Mouse (Mus musculus) heart, embryonic 15.5 days (tissue): ENCODE data around the gene Tlr8. TPM values are rescaled to one million over a fixed set of nuclear protein-coding genes. Genes with fewer than 3 reads are reported as not detected.

Experiments
- ATAC-seq: fragments of 200-750 bp; cut with Nextera tagmentation; replicated peaks from 2 replicates; pipeline ENCODE4 v1.8.0; 2017; ENCODE audit warnings: low read depth, moderate TSS enrichment; ENCODE audit not compliant: insufficient number of reproducible peaks, insufficient read depth, low FRiP score
- H3K27ac ChIP-seq: fragments of 300-500 bp; sonication (generic); 2 replicates; pipeline ENCODE4 v1.5.1; 2015; ENCODE audit warnings: mild to moderate bottlenecking, inconsistent platforms
- H3K27me3 ChIP-seq: fragments of 300-500 bp; sonication (generic); 2 replicates; pipeline ENCODE4 v1.6.1; 2015; ENCODE audit warnings: inconsistent platforms
- H3K36me3 ChIP-seq: fragments of 300-500 bp; sonication (generic); 2 replicates; pipeline ENCODE4 v1.6.1; 2015; ENCODE audit warnings: mild to moderate bottlenecking, inconsistent platforms
- H3K4me1 ChIP-seq: fragments of 300-500 bp; sonication (generic); replicated peaks from 2 replicates; pipeline ENCODE4 v1.6.1; 2015; ENCODE audit warnings: inconsistent platforms
- H3K4me2 ChIP-seq: fragments of 300-500 bp; sonication (generic); 2 replicates; pipeline ENCODE4 v1.6.1; 2015; ENCODE audit warnings: inconsistent platforms, mild to moderate bottlenecking, moderate library complexity
- H3K4me3 ChIP-seq: fragments of 300-500 bp; sonication (generic); 2 replicates; pipeline ENCODE4 v1.5.1; 2015; ENCODE audit warnings: mild to moderate bottlenecking, inconsistent platforms
- H3K9ac ChIP-seq: fragments of 300-500 bp; sonication (generic); 2 replicates; pipeline ENCODE4 v1.6.1; 2015; ENCODE audit warnings: mild to moderate bottlenecking, inconsistent platforms
- H3K9me3 ChIP-seq: fragments of 300-500 bp; sonication (generic); replicated peaks from 2 replicates; pipeline ENCODE4 v1.6.1; 2016; ENCODE audit warnings: inconsistent platforms
- WGBS: fragments of 180-500 bp; shearing (Covaris S2); methylation state at CpG from one replicate; pipeline ENCODE4 v1.1.7; 2015; ENCODE audit warnings: mixed read lengths; 5-methylcytosine and 5-hydroxymethylcytosine counted together
- polyA plus RNA-seq: library from polyadenylated mRNA; unstranded; fragments of >200 nt; fragmentation: Nextera tagmentation; extraction: Ambion mirVana; gene quantifications from 2 replicates; pipeline ENCODE4 v1.2.1, GENCODE M21; 2015

Gene Tlr8
- polyA plus RNA-seq, 1 experiment from 2014 or later, result 0.26 TPM

GRCm38 (mm10) chrX:167227138-167227537 lies 37.0 kb downstream of the Tlr8 start:
- Histone ChIP-seq H3K36me3 (no peaks in the 10 kb centered on the region), H3K9me3 (no peaks in the 10 kb centered on the region), H3K9ac (no peak overlapping the region), H3K4me3 (no peak overlapping the region), H3K27ac (no peak overlapping the region), H3K4me2 (no peak overlapping the region), H3K4me1 (no peaks in the 10 kb centered on the region), H3K27me3 (no peaks in the 10 kb centered on the region)
- ATAC-seq, result no peak
- WGBS, result 69% methylated on average over 7 of the region's 7 CpGs

GRCm38 (mm10) chrX:167226570-167226969 lies 37.6 kb downstream of the Tlr8 start:
- Histone ChIP-seq H3K9ac (no peak overlapping the region), H3K4me1 (no peaks in the 10 kb centered on the region), H3K27ac (no peak overlapping the region), H3K36me3 (no peaks in the 10 kb centered on the region), H3K4me2 (no peak overlapping the region), H3K27me3 (no peaks in the 10 kb centered on the region), H3K4me3 (no peak overlapping the region), H3K9me3 (no peaks in the 10 kb centered on the region)
- WGBS, result 82% methylated on average over 5 of the region's 5 CpGs
- ATAC-seq, result no peak

GRCm38 (mm10) chrX:167212707-167213106 lies 51.4 kb downstream of the Tlr8 start:
- H3K27me3 ChIP-seq, result no peaks in the 10 kb centered on the region
- ATAC-seq, result no peak
- H3K4me3 ChIP-seq, result no peak overlapping the region
- no peaks in the 10 kb centered on the region for H3K9me3 ChIP-seq
- peak overlapping the region; percentile 45 for H3K27ac ChIP-seq
- peaks cover 2% of the 10 kb centered on the region for H3K4me1 ChIP-seq
- peak overlapping the region; percentile 37 for H3K4me2 ChIP-seq
- H3K9ac ChIP-seq, result no peak overlapping the region
- WGBS, result 27% methylated on average over 8 of the region's 8 CpGs
- no peaks in the 10 kb centered on the region for H3K36me3 ChIP-seq

- H3K9me3 ChIP-seq, result no peaks in the 10 kb centered on the region
- H3K36me3 ChIP-seq, result 0 out of 2 replicates have a peak, but pooled peaks cover 3% of the 10 kb centered on the region
- H3K9ac ChIP-seq, result no peak overlapping the region
- no peak for ATAC-seq
- 48% methylated on average over 9 of the region's 9 CpGs for WGBS
- H3K4me3 ChIP-seq, result no peak overlapping the region
- peak overlapping the region; percentile 45 for H3K27ac ChIP-seq
- peaks cover 2% of the 10 kb centered on the region for H3K4me1 ChIP-seq
- H3K27me3 ChIP-seq, result no peaks in the 10 kb centered on the region
- H3K4me2 ChIP-seq, result peak overlapping the region; percentile 37; the same call in 1 of the 2 replicates
These were observed 52.1 kb downstream of the Tlr8 start for GRCm38 (mm10) chrX:167211871-167212555.

GRCm38 (mm10) chrX:167210319-167210728 lies 53.8 kb downstream of the Tlr8 start:
- ATAC-seq, result no peak
- no peaks in the 10 kb centered on the region for H3K27me3 ChIP-seq
- no peaks in the 10 kb centered on the region for H3K9me3 ChIP-seq
- peak overlapping the region; percentile 91 for H3K27ac ChIP-seq
- 0 out of 2 replicates have a peak, but pooled peaks cover 3% of the 10 kb centered on the region for H3K36me3 ChIP-seq
- WGBS, result 24% methylated on average over 6 of the region's 6 CpGs
- peak overlapping the region; percentile 62 for H3K4me3 ChIP-seq
- H3K4me2 ChIP-seq, result peak overlapping the region; percentile 61
- no peak overlapping the region for H3K9ac ChIP-seq
- H3K4me1 ChIP-seq, result peaks cover 2% of the 10 kb centered on the region

- Histone ChIP-seq H3K4me2 (peak overlapping the region; percentile 61), H3K9me3 (no peaks in the 10 kb centered on the region), H3K27ac (peak overlapping the region; percentile 91), H3K4me1 (peaks cover 2% of the 10 kb centered on the region), H3K27me3 (no peaks in the 10 kb centered on the region), H3K36me3 (0 out of 2 replicates have a peak, but pooled peaks cover 3% of the 10 kb centered on the region), H3K9ac (peak overlapping the region; percentile 40; the same call in 1 of the 2 replicates), H3K4me3 (peak overlapping the region; percentile 62)
- ATAC-seq, result no peak
- WGBS, result 52% methylated on average over 8 of the region's 8 CpGs
These were observed 54.3 kb downstream of the Tlr8 start for GRCm38 (mm10) chrX:167209828-167210227.

GRCm38 (mm10) chrX:167208978-167209754 lies 55.0 kb downstream of the Tlr8 start, which contains the start of gene Tmsb4x:
Gene Tmsb4x (minus strand): TSS chrX:167209315.
- peak within 1 kb of the TSS; percentile 62 for H3K4me3 ChIP-seq
- peak within 1 kb of the TSS; percentile 72 for H3K9ac ChIP-seq
- peak within 1 kb of the TSS; percentile 61 for H3K4me2 ChIP-seq
- H3K9me3 ChIP-seq, result no peaks in the 10 kb centered on the region
- H3K36me3 ChIP-seq, result 0 out of 2 replicates have a peak, but pooled peaks cover 3% of the 10 kb centered on the region
- ATAC-seq, result peak; percentile 88
- H3K27ac ChIP-seq, result peak within 1 kb of the TSS; percentile 91
- WGBS, result 20% methylated on average over 39 of the region's 39 CpGs
- no peaks in the 10 kb centered on the region for H3K27me3 ChIP-seq
- peaks cover 2% of the 10 kb centered on the region for H3K4me1 ChIP-seq

GRCm38 (mm10) chrX:167208506-167208820 lies 55.7 kb downstream of the Tlr8 start:
- Histone ChIP-seq H3K36me3 (0 out of 2 replicates have a peak, but pooled peaks cover 3% of the 10 kb centered on the region), H3K4me3 (peak overlapping the region; percentile 62), H3K9me3 (no peaks in the 10 kb centered on the region), H3K27ac (peak overlapping the region; percentile 91), H3K4me1 (peaks cover 2% of the 10 kb centered on the region), H3K4me2 (peak overlapping the region; percentile 61; the same call in 1 of the 2 replicates), H3K27me3 (no peaks in the 10 kb centered on the region), H3K9ac (peak overlapping the region; percentile 72)
- 15% methylated on average over 16 of the region's 16 CpGs for WGBS
- ATAC-seq, result no peak

- Histone ChIP-seq H3K27me3 (no peaks in the 10 kb centered on the region), H3K4me3 (peak overlapping the region; percentile 62), H3K4me1 (peaks cover 2% of the 10 kb centered on the region), H3K9ac (peak overlapping the region; percentile 72), H3K27ac (peak overlapping the region; percentile 91), H3K36me3 (0 out of 2 replicates have a peak, but pooled peaks cover 3% of the 10 kb centered on the region), H3K9me3 (no peaks in the 10 kb centered on the region), H3K4me2 (peak overlapping the region; percentile 61)
- ATAC-seq, result no peak
- WGBS, result 12% methylated on average over 25 of the region's 25 CpGs
These were observed 56.2 kb downstream of the Tlr8 start for GRCm38 (mm10) chrX:167207741-167208505.

GRCm38 (mm10) chrX:167205813-167206520 lies 58.2 kb downstream of the Tlr8 start:
- H3K9me3 ChIP-seq, result no peaks in the 10 kb centered on the region
- H3K4me1 ChIP-seq, result no peaks in the 10 kb centered on the region; the same call in 1 of the 2 replicates
- H3K4me2 ChIP-seq, result no peak overlapping the region; the same call in 1 of the 2 replicates
- no peaks in the 10 kb centered on the region for H3K27me3 ChIP-seq
- H3K36me3 ChIP-seq, result 0 out of 2 replicates have a peak, but pooled peaks cover 3% of the 10 kb centered on the region
- no peak overlapping the region for H3K9ac ChIP-seq
- ATAC-seq, result no peak
- no peak overlapping the region for H3K4me3 ChIP-seq
- peak overlapping the region; percentile 49 for H3K27ac ChIP-seq
- WGBS, result 44% methylated on average over 8 of the region's 8 CpGs
